Mouse (Mus musculus) olfactory bulb, adult 2 months (tissue): ENCODE results near the gene Lst1. TPM values are rescaled to one million over a fixed set of nuclear protein-coding genes. Genes with fewer than 3 reads are reported as not detected.

Experiments
- H3K27ac ChIP-seq: fragments of 200-500 bp; 2 replicates; pipeline ENCODE4 v1.5.1; 2012; ENCODE audit warnings: low read depth, low read length; ENCODE audit not compliant: insufficient read depth
- H3K4me1 ChIP-seq: fragments of 200-500 bp; 2 replicates; pipeline ENCODE4 v1.6.1; 2012; ENCODE audit warnings: low read length; ENCODE audit not compliant: control insufficient read depth, insufficient read depth
- H3K4me3 ChIP-seq: fragments of 200-500 bp; 2 replicates; pipeline ENCODE4 v1.5.1; 2012; ENCODE audit warnings: mild to moderate bottlenecking, low read depth, low read length, moderate library complexity; ENCODE audit not compliant: insufficient read depth
- CTCF ChIP-seq: fragments of 200-500 bp; IDR thresholded peaks from 2 replicates; pipeline ENCODE4 v1.5.1; 2012; ENCODE audit warnings: low read depth, mild to moderate bottlenecking, low read length, moderate library complexity; ENCODE audit not compliant: insufficient read depth
- POLR2A ChIP-seq: fragments of 200-500 bp; IDR thresholded peaks from 2 replicates; pipeline ENCODE4 v1.6.1; 2012; ENCODE audit warnings: mild to moderate bottlenecking, low read depth, low read length, moderate library complexity; ENCODE audit not compliant: insufficient read depth
- WGBS: fragments of 180-500 bp; shearing (Covaris S2); methylation state at CpG from one replicate; pipeline ENCODE4 v1.1.7; 2018; 5-methylcytosine and 5-hydroxymethylcytosine counted together
- polyA plus RNA-seq: library from polyadenylated mRNA; stranded (reverse); fragments of >200 nt; gene quantifications from 2 replicates; pipeline ENCODE4 v1.2.4, GENCODE M21; 2012; ENCODE audit warnings: low replicate concordance; ENCODE audit not compliant: missing spikeins, insufficient read depth, insufficient read length

Lst1 gene
- polyA plus RNA-seq, 1 experiment, result not detected

DNA sequence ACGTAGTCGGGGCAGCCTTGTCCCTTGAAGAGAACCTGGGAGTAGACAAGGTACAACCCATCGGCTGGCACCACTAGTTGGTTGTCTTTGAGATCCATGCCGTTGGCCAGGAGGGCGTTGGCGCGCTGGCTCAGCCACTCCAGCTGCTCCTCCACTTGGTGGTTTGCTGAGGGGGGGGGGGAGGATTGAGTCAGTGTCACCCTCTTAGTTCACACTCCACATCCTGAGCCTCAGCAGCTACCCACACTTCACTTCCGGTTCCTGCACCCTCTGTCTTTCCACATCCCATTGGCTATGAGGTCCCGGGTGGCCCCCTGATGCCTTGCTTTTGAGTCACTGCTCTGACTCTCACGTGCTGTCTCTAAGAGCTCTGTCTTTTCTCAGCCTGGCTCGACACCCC, 12.2 kb upstream of the Lst1 start:
- WGBS, result 86% methylated on average over 11 of the region's 11 CpGs
- H3K4me1 ChIP-seq, result peaks cover 16% of the 10 kb centered on the region
- TF ChIP-seq CTCF (no peak), POLR2A (no peak)
- H3K4me3 ChIP-seq, result no peak overlapping the region
- no peak overlapping the region for H3K27ac ChIP-seq

DNA sequence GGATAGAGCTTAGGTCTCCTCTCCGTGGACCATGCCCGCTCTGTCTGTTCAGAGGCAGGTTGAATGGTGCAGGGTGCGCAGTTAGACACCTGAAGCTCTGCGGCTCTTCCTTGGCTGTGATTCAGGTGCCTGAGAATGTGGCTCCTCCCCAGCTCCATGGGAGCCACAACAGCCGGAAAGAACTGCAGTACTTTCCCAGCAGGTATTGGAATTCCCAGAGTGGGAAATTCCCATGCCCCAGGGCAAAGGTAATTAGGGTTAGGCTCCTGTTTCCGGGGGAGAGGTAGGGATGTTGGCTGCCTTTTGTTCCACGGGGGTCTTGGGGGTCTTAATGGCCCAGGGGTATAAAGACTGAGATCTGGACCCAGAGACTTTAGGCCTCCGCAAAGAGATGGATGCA, 10.7 kb upstream of the Lst1 start:
- 46% methylated on average over 8 of the region's 8 CpGs for WGBS
- Histone ChIP-seq H3K4me1 (peaks cover 16% of the 10 kb centered on the region), H3K4me3 (no peak overlapping the region), H3K27ac (no peak overlapping the region)
- no peak for TF ChIP-seq POLR2A
- no peak for TF ChIP-seq CTCF

DNA sequence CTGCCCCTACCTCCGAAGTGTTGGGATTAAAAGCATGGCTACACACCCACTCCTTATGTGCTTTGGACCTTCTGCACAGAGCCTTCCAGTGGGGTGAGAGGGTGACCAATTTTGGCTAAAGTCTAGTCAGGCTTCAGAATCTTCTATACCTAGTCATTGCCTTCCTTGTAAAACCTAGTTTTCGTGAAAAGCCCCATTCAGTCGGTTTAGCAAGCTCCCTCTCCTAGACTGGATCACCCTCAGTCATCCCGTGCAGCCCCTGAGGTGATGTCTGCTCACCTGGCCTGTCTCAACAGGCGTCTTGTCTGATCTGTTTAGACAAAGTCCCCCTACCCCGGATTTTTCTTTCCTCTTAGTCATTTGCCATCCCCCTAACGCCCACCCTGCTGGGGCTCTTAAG, 9.8 kb upstream of the Lst1 start:
- Histone ChIP-seq H3K4me1 (peaks cover 16% of the 10 kb centered on the region), H3K4me3 (no peak overlapping the region), H3K27ac (no peak overlapping the region)
- 78% methylated on average over 7 of the region's 7 CpGs for WGBS
- TF ChIP-seq POLR2A, result no peak
- TF ChIP-seq CTCF, result no peak

DNA sequence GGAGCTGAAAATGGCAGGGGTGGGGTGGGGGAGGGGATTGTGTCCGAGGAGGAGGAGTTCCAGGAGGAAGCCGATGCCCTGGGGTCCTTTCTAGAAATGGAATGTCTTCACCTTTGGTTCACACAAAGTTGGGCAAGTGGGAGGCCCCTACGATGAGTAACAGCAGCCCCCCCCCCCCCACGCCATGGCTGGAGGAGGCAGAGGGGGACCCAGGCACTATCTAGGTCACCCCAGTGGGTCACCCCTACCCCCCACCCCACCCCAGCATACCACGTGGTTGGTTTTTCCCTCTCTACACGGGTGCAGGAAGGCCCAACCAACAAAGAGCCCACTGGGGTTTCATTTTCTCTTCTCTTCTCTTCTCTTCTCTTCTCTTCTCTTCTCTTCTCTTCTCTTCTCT, 8.9 kb upstream of the Lst1 start:
- TF ChIP-seq POLR2A, result no peak
- TF ChIP-seq CTCF, result no peak
- H3K4me1 ChIP-seq, result peaks cover 16% of the 10 kb centered on the region
- no peak overlapping the region for H3K4me3 ChIP-seq
- 49% methylated on average over 6 of the region's 6 CpGs for WGBS
- no peak overlapping the region for H3K27ac ChIP-seq

DNA sequence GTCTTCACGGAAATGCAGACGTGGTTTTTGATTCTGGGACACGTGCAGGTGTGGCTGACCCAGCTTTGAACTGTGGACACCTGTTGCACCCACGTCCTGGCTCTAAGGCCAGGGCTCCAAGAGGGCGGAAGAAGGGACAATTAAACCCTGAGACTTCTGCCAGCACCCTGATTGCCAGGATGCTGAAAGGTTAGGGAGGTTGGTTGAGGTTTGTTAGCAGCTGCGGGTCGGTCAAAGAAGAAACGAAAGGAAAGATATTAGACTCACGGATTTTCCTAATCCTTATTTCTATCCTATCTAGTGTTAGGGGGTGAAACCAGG, 8.0 kb upstream of the Lst1 start:
- Histone ChIP-seq H3K4me3 (peak overlapping the region; percentile 44; the same call in 1 of the 2 replicates), H3K4me1 (peaks cover 14% of the 10 kb centered on the region), H3K27ac (no peak overlapping the region)
- no peak for TF ChIP-seq POLR2A
- TF ChIP-seq CTCF, result no peak
- 34% methylated on average over 9 of the region's 9 CpGs for WGBS

DNA sequence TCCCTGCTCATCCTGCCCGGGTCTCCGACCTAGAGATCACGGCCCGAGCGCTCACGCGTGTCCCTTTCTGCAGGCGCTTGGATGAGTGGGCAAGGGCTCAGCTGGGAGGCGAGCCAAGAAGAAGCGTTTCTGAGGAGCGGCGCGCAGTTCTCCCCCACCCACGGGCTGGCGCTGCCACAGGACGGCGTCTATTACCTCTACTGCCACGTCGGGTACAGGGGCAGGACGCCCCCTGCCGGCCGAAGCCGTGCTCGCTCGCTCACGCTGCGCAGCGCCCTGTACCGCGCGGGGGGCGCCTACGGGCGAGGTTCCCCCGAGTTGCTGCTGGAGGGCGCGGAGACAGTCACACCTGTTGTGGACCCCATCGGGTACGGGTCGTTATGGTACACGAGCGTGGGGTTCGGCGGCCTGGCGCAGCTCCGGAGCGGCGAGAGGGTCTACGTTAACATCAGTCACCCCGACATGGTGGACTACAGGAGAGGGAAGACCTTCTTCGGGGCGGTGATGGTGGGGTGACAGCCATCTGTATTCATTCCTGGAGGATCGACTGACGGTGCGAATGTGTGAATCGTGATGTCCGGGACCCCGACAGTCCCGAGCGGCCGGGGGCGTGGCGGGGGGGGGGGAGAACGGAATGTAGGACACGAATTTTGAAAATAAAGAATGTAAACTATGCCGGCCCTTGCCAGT, 7.5 kb upstream of the Lst1 start:
- Histone ChIP-seq H3K27ac (no peak overlapping the region), H3K4me1 (peaks cover 14% of the 10 kb centered on the region), H3K4me3 (peak overlapping the region; percentile 44)
- TF ChIP-seq CTCF (peak; percentile 86), POLR2A (no peak)
- whole genome bisulfite sequencing, result under 1% methylated on average over 66 of the region's 66 CpGs

DNA sequence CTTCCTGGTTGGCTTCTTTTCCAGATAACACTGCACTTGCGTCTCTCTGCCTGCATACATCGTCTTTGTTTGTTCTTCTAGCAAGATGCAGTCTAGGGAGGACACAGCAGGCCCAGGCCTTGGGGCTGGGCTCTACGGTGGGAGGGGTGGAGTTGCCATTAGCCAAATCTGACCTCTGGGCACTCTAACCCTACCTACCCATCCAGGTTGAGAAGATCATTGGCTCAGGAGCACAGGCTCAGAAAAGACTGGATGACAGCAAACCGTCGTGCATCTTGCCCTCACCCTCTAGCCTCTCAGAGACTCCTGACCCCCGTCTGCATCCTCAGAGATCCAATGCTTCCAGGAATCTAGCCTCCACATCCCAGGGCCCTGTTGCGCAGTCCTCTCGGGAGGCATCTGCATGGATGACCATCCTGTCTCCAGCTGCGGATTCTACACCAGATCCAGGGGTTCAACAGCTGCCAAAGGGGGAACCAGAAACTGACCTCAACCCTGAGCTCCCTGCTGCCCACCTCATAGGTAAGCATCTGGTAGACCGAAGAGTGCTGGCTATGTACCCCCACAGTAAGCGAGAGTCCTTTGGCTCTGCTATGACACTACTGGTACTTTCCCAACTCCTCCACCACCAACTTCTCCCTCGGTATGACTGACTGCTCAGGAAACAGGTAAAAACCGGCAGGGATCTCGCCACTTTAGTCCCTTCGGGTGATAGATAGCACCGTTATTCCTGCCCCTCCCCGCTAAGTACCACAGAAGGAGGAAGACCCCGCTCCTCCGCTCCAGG, 6.8 kb upstream of the Lst1 start:
- no peak for TF ChIP-seq CTCF
- no peak for TF ChIP-seq POLR2A
- Histone ChIP-seq H3K4me1 (peaks cover 14% of the 10 kb centered on the region), H3K4me3 (peak overlapping the region; percentile 44), H3K27ac (no peak overlapping the region)
- WGBS, result 52% methylated on average over 19 of the region's 19 CpGs

DNA sequence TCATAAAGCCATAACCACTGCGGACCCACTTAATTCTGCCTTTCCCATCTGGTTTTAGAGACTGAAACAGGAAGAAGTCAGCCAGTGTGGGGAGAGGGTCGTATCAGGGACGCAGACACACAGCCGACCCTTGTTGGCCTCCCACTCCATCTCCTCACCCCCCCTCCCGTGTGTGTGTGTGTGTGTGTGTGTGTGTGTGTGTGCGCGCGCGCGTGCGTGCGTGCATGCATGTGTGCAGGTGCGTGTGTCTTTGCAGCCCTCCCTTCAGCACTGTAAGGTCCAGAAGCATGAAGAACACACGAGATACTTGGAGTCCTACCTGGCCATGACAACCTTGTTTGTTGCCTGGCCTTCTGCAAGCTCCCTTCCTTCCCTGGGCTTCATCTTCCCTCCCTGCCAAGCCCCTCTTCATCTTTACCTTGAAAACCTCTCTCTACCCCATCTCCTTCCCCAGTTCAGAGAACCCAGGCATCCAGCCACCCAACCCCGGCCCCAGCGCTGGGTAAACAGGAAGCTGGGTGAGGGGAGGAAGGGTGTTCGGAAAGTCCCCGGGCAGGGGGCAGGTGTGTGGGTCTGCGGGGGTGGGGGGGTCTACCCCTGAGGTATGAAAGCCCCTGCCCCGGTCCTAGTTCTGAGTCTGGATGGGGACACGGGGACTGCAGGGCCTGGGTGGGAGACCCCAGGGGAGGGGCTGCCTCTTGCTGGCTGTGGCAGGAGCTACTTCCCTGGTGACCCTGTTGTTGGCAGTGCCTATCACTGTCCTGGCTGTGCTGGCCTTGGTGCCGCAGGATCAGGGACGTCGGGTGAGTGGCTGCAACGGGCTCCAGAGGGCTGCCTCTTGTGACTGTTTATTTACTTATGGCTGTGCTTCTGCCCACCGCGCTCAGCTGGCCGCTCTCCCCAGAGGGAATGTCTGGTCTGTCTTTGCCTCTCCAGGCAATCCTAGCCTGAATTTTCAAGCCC, 5.9 kb upstream of the Lst1 start, which contains the start of gene Ltb:
Gene Ltb, plus strand, starts transcription at position 559 of the 963 bp plus-strand sequence.
- no peak for TF ChIP-seq POLR2A
- TF ChIP-seq CTCF, result no peak
- Histone ChIP-seq H3K4me3 (peak within 1 kb of the TSS; percentile 44), H3K27ac (no peak within 1 kb of the TSS), H3K4me1 (peaks cover 14% of the 10 kb centered on the region)
- 85% methylated on average over 28 of the region's 28 CpGs for WGBS

DNA sequence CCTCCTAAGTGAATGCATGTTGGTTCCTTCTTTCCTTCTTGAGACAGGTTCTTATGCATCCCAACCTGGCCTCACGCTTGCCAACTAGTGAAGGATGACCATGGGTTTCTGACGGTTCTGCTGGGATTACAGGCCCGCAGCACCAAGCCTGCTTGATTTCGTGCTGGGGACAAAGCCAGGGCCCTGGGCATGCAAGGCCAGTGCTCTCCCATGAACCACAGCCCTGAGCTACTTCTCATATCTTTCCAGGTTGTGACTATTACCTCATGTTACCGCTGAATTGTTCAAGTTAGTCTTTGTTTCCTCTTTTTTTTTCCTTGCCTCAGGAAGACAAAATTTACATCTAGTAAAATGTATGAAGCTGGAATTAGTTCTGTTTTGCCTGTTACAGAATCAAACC, 4.7 kb upstream of the Lst1 start:
- WGBS, result 91% methylated on average over 5 of the region's 5 CpGs
- peaks cover 14% of the 10 kb centered on the region for H3K4me1 ChIP-seq
- TF ChIP-seq POLR2A (no peak), CTCF (no peak)
- no peak overlapping the region for H3K4me3 ChIP-seq
- no peak overlapping the region for H3K27ac ChIP-seq
